Mouse (Mus musculus): ENCODE data around the gene Dgkz.
A peak's percentile ranks its signal among the peaks of the same experiment; 100 is the strongest.

Dgkz gene

DNA sequence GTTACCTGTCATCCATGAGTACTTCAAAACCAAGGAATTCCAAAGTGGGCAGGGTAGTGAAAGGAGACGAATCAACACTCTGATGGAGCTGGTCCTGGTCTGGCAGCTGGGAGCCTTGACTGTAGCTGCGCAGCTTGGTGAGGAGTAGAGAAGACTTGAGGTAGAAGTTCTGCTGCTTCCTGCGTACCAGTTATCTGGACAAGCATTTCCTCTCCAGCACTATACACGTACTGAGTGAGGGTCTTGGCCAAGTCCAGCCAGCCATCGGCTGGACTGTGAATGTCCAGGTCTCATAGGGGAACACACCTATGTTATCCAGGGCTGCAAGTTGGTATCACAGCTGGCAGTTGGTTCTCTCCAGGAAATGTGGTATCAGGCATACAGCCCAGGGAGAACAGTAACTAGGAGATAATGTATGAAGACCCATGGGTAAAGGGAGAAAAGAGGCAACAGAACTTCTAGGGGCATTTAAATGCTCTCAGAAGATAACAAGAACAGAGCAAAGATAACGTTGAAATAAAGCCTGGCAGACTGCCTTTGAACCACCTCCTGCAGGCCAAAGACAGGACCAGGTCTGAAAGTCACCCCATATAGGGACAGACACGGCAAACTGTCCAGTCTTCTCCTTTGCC lies 59.2 kb downstream of the Dgkz start:
- no peak for DNase-seq

GRCm38 (mm10) chr2:91913328-91914110 lies 62.1 kb downstream of the Dgkz start:
- peak in 1 of 2 experiments; percentile 45 for DNase-seq

GRCm38 (mm10) chr2:91912616-91913015 lies 63.0 kb downstream of the Dgkz start:
- DNase-seq, result no peak

DNA sequence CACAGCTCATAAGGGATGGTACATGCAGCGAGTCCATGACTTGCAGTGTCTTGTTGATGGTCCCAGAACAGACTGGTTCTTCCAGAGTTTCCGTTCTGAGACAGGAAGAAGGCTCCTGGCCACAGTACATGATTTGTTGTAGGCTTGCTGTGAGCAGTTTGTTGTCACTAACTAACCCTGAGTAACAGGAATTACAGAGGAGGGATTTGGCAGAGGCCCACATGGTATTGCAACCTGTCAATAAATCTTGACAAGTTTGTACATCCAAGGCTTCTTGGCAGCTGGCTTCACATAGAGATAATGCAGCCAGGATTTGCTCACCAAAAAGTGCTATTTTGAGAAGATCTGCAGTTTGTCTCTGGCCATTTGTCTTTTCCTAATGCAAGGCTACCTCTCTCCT lies 69.5 kb downstream of the Dgkz start:
- DNase-seq, result no peak

GRCm38 (mm10) chr2:91904618-91905307 lies 70.9 kb downstream of the Dgkz start:
- no peak for DNase-seq

DNA sequence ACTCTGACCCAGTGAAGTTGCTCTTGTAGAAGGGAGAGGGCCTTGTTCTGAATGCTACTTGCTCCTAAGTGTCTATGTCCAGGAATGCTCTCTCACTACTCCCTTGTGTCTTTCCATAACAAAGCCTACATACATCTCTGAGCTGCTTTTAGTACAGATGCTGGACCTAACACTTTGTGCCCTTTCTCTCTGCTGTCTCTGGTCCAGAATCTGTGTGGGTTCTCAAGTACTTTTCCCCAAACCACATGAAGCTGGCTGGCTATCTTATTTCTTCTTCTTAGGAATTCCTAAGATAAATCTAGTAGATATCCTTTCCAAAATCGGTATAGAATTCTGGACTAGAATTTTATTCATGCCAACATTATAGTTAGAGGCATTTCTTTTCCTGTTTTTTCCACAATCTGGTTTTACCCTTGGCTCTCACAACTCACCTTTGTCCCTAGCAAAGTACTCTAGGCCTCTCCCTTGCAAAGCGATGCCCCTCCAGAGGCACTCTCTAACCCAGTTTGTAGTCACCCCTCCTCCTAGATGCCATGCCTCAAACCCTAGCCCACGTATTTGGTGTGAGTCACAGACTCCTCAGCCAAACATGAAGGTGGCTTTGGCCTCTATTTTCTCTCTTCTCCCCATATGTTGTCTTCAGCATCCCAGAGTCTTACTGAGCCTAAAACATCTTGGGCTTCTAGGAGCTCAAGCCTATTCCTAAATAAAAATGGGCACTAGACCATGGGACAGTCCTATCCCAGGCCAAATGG lies 72.3 kb downstream of the Dgkz start:
- DNase-seq, result no peak

- no peak for DNase-seq
These were observed 73.3 kb downstream of the Dgkz start for GRCm38 (mm10) chr2:91902336-91902735.

GRCm38 (mm10) chr2:91900431-91900830 lies 75.2 kb downstream of the Dgkz start:
- DNase-seq, result no peak

DNA sequence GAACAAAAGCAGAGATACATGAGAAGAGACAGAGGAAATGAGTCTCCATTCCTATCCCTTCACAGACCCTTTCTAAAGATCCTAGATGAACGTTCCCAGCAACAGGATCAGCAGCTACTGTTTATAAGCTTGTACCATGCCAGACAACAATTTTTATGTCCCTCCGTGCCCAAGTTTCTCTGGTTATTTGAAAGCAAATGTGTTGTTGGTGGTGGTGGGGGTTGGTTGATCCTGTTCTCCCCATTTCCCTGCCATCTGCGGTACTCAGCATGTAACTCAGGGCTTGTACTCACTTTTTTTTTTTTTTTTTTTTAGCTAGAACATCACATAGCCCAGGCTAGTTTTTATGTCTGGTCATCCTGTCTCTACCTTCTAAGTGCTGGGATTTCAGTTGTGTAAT lies 76.5 kb downstream of the Dgkz start:
- no peak for DNase-seq

- no peak for DNase-seq
These were observed 77.7 kb downstream of the Dgkz start for GRCm38 (mm10) chr2:91897968-91898367.

- no peak for DNase-seq
These were observed 80.3 kb downstream of the Dgkz start for GRCm38 (mm10) chr2:91895401-91895800.

DNA sequence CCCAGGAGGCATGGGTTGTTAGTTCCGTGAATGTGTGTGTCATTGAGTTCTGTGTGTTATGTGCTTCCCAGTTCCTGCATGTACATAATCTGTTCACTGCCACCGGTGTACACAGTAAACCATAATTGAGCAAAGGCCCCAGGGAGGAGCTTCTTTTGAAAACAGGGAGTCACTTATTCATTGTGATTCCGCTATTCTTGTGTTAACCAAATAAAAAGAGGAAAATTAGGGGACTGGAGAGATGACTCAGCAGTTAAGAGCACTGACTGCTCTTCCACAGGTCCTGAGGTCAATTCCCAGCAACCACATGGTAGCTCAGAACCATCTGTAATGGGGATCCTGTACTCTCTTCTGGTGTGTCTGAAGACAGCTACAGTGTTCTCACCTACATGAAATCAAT lies 80.9 kb downstream of the Dgkz start:
- no peak for DNase-seq

GRCm38 (mm10) chr2:91884616-91885015 lies 91.0 kb downstream of the Dgkz start:
- DNase-seq, result no peak

- no peak for DNase-seq
These were observed 91.7 kb downstream of the Dgkz start for GRCm38 (mm10) chr2:91883961-91884360.

Measured in lung, adult 18-20 months (tissue).